Mouse (Mus musculus) G1E (cell line): ENCODE results near the gene Ttc25.

Source experiments
- CTCF ChIP-seq: IDR thresholded peaks from 2 replicates; pipeline ENCODE4 v1.5.1; 2012; ENCODE audit warnings: low read depth, low read length, inconsistent platforms, mixed read lengths
- GATA1 ChIP-seq: IDR thresholded peaks from 2 replicates; pipeline ENCODE4 v1.6.1; 2012; ENCODE audit warnings: borderline replicate concordance, low read length, inconsistent platforms, mixed read lengths
- GATA2 ChIP-seq: IDR thresholded peaks from 2 replicates; pipeline ENCODE4 v1.6.1; 2012; ENCODE audit warnings: low read depth, low read length, inconsistent platforms, borderline replicate concordance
- POLR2AphosphoS5 ChIP-seq: IDR thresholded peaks from 2 replicates; pipeline ENCODE4 v1.6.1; 2012; ENCODE audit warnings: low read depth, low read length, inconsistent platforms; ENCODE audit not compliant: insufficient replicate concordance

GRCm38 (mm10) chr11:100595533-100595932, 50.1 kb downstream of the Ttc25 start:
- TF ChIP-seq CTCF (no peak), GATA1 (no peak), POLR2AphosphoS5 (no peak), GATA2 (no peak)
